Comparison of ENCODE assay signal across 15 mouse cellular contexts in the genomic region with DNA sequence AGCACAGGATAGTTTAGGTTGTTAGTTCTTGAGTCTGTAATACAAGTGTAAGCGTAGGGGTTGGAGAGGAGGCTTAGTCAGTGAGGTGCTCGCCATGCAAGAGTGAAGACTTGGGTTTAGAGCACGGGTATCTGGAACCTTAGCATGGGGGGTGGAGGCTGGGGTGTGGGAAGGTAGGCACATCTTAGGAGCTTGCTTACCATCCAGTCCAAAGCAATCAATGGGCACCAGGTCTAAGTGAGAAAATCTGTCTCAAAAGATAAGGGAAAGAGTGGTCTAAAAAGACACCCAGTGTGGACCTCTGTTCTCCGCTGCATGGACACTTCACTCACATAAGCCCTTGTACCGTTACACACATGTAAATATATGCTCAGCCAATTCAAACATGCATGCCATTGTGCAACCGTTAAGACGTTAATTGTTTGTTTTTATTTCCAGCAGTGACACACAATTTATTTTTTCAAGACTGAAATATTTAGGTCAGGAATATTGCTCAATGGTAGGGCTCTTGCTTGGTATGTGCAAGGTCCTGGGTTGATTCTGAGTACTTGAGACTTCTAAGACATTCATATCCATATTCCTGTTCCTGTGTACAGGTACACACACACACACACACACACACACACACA. TPM values are rescaled to one million over a fixed set of nuclear protein-coding genes. Genes with fewer than 3 reads are reported as not detected.
DNase-seq lines count a peak whose midpoint lies in the region; ATAC-seq and TF ChIP-seq lines count a peak whose summit lies in the region.
"Had no signal": no experiment of that assay in that cellular context is flagged by ENCODE, and none has a peak within 500 bp of the region (broad histone marks: within the 10 kb centered on the region; RNA-seq: fewer than 3 reads in every experiment).

No protein-coding gene starts in this region.

- no peak for TF ChIP-seq CTCF in liver, adult 2 months (IDR thresholded peaks at IDR 0.05; ENCODE audit: low read depth, low read length)

- H3K9me3 ChIP-seq in neural tube, embryonic 15.5 days (replicated peaks), result no peaks in the 10 kb centered on the region

- peak; percentile 45 for ATAC-seq in megakaryocyte-erythroid progenitor cell, adult 5-6 weeks (replicated peaks; ENCODE audit: low FRiP score, low TSS enrichment, poor library complexity, severe bottlenecking)
- no peak for ATAC-seq in neural tube, embryonic 15.5 days (ENCODE audit: low FRiP score)
- ATAC-seq: CD4-positive, CD25-positive, alpha-beta regulatory T cell, adult 4 months; hindbrain, embryonic 16.5 days had no signal

- no peaks in the 10 kb centered on the region for H3K27me3 ChIP-seq in liver, adult 2 months (ENCODE audit: control insufficient read depth, insufficient read depth, low read length)
- no peaks in the 10 kb centered on the region for H3K27me3 ChIP-seq in neural tube, embryonic 15.5 days (replicated peaks)

- no peaks in the 10 kb centered on the region for H3K36me3 ChIP-seq in liver, adult 2 months (ENCODE audit: control insufficient read depth, insufficient read depth, low read length)
- H3K36me3 ChIP-seq in neural tube, embryonic 15.5 days, result no peaks in the 10 kb centered on the region

- H3K79me2 ChIP-seq in liver, adult 2 months (ENCODE audit: control insufficient read depth, insufficient read depth, low read length), result peaks cover 24% of the 10 kb centered on the region; the same call in 1 of the 2 replicates

- no peak for TF ChIP-seq POLR2A in liver, adult 2 months (IDR thresholded peaks at IDR 0.05; ENCODE audit: extremely low read depth, insufficient read depth, low read length)

- H3K4me1 ChIP-seq in liver, adult 2 months (ENCODE audit: control insufficient read depth, insufficient read depth, low read length), result peaks cover 18% of the 10 kb centered on the region
- H3K4me1 ChIP-seq in neural tube, embryonic 15.5 days, result no peaks in the 10 kb centered on the region

- no peak overlapping the region for H3K4me2 ChIP-seq in neural tube, embryonic 15.5 days

- H3K4me3 ChIP-seq in liver, adult 2 months (ENCODE audit: insufficient read depth, low read depth, low read length), result no peak overlapping the region
- H3K4me3 ChIP-seq in neural tube, embryonic 15.5 days (replicated peaks), result no peak overlapping the region
- H3K4me3 ChIP-seq: layer of hippocampus, adult 2 months; left cerebral cortex, adult 2 months had no signal

- H3K27ac ChIP-seq in liver, adult 2 months (replicated peaks; ENCODE audit: insufficient read depth, low read depth, low read length), result no peak overlapping the region
- no peak overlapping the region for H3K27ac ChIP-seq in neural tube, embryonic 15.5 days (replicated peaks)
- H3K27ac ChIP-seq: layer of hippocampus, adult 2 months; left cerebral cortex, adult 2 months had no signal

- no peak overlapping the region for H3K9ac ChIP-seq in liver, adult 2 months (ENCODE audit: low read depth, low read length)
- H3K9ac ChIP-seq in neural tube, embryonic 15.5 days (replicated peaks), result no peak overlapping the region

- DNase-seq in lung, postnatal 36 days, result peak; percentile 46
- no peak for DNase-seq in lung, postnatal 4 days
- DNase-seq in c-Kit-positive CD71-positive TER-119-negative erythroid progenitor cells, embryonic 14.5 days (ENCODE audit: low read depth), result peak; percentile 83
- DNase-seq in liver, adult 2 months (ENCODE audit: extremely low read depth, low read depth, low spot score), result peak; percentile 85
- no peak for DNase-seq in retina, embryonic 14.5 days (ENCODE audit: low spot score)
- DNase-seq: adrenal gland, postnatal 14 days; cerebellum, postnatal 14 days; heart, postnatal 14 days; thymus, adult 18-20 months had no signal

- 49% methylated on average over 7 of the region's 7 CpGs for WGBS in liver, adult 2 months
- WGBS in neural tube, embryonic 15.5 days, result 93% methylated on average over 7 of the region's 7 CpGs

RNA-seq across cellular contexts. Expression of gene Man1a, which starts 34.1 kb away (rescaled TPM):
- total RNA-seq in liver, adult 2 months (2014; rRNA removed), result 161 and 171 TPM in 2 replicates
- 45.4 and 53.7 TPM in 2 replicates for polyA plus RNA-seq in liver, adult 2 months (2012; rRNA removed)
- total RNA-seq in megakaryocyte-erythroid progenitor cell, adult 5-6 weeks (2014; fragmentation: Nextera tagmentation), result 16.0 and 16.1 TPM in 2 replicates
- total RNA-seq in megakaryocyte-erythroid progenitor cell, adult 5-6 weeks (2017), result 21.8 and 23.7 TPM in 2 replicates
- polyA plus RNA-seq in neural tube, embryonic 15.5 days (2015; fragmentation: Nextera tagmentation; extraction: Ambion mirVana), result 5.3 TPM in 2 replicates

Comparison
In these comparisons a context has a peak if more than half of its experiments do, and no peak if none do; other contexts are left out.
1. DNase-seq: peak in lung, postnatal 36 days (single experiment), c-Kit-positive CD71-positive TER-119-negative erythroid progenitor cells, embryonic 14.5 days (single experiment) and liver, adult 2 months (single experiment); none in lung, postnatal 4 days (0 of 2) and retina, embryonic 14.5 days (single experiment).